Mouse (Mus musculus) limb, embryonic 14.5 days (tissue): ENCODE measurements around the gene Ppfia1. TPM values are rescaled to one million over a fixed set of nuclear protein-coding genes. Genes with fewer than 3 reads are reported as not detected.

Experiments used
- ATAC-seq: fragments of 200-750 bp; cut with Nextera tagmentation; 2 replicates; pipeline ENCODE4 v1.8.0; 2017; ENCODE audit warnings: low read depth, moderate number of reproducible peaks, moderate TSS enrichment; ENCODE audit not compliant: low FRiP score
- DNase-seq: peaks from one replicate; pipeline ENCODE4 v3.0.0-alpha.2; 2015; ENCODE audit warnings: low spot score
- H3K27ac ChIP-seq: fragments of 300-500 bp; sonication (generic); replicated peaks from 2 replicates; pipeline ENCODE4 v1.5.1; 2014; ENCODE audit warnings: low read depth, mild to moderate bottlenecking, low read length, moderate library complexity, mixed read lengths
- H3K27me3 ChIP-seq: fragments of 300-500 bp; sonication (generic); 2 replicates; pipeline ENCODE4 v1.6.1; 2014; ENCODE audit warnings: low read length, mixed read lengths; ENCODE audit not compliant: control insufficient read depth, insufficient read depth
- H3K36me3 ChIP-seq: fragments of 300-500 bp; sonication (generic); 2 replicates; pipeline ENCODE4 v1.6.1; 2014; ENCODE audit warnings: mild to moderate bottlenecking, low read length, moderate library complexity, mixed read lengths; ENCODE audit not compliant: control insufficient read depth, insufficient read depth
- H3K4me1 ChIP-seq: fragments of 300-500 bp; sonication (generic); 2 replicates; pipeline ENCODE4 v1.6.1; 2014; ENCODE audit warnings: antibody characterized with exemption, low read length, mixed read lengths; ENCODE audit not compliant: control insufficient read depth, insufficient read depth
- H3K4me2 ChIP-seq: fragments of 300-500 bp; sonication (generic); replicated peaks from 2 replicates; pipeline ENCODE4 v1.6.1; 2014; ENCODE audit warnings: low read depth, mild to moderate bottlenecking, low read length, moderate library complexity; ENCODE audit not compliant: severe bottlenecking
- H3K4me3 ChIP-seq: fragments of 300-500 bp; sonication (generic); replicated peaks from 2 replicates; pipeline ENCODE4 v1.5.1; 2014; ENCODE audit warnings: low read length
- H3K9ac ChIP-seq: fragments of 300-500 bp; sonication (generic); 2 replicates; pipeline ENCODE4 v1.6.1; 2014; ENCODE audit warnings: mild to moderate bottlenecking, low read depth, low read length, moderate library complexity; ENCODE audit not compliant: severe bottlenecking
- H3K9me3 ChIP-seq: fragments of 300-500 bp; sonication (generic); 2 replicates; pipeline ENCODE4 v1.6.1; 2016; ENCODE audit warnings: low read length; ENCODE audit not compliant: control insufficient read depth
- POLR2A ChIP-seq: fragments of 200-500 bp; IDR thresholded peaks from 2 replicates; pipeline ENCODE4 v1.8.0; 2012; ENCODE audit warnings: inconsistent platforms, mild to moderate bottlenecking, moderate library complexity, borderline replicate concordance; ENCODE audit not compliant: insufficient read depth, insufficient read length; ENCODE audit errors: extremely low read depth
- WGBS: fragments of 180-500 bp; shearing (Covaris S2); extraction: QIAGEN DNeasy Blood & Tissue Kit; methylation state at CpG from one replicate; pipeline ENCODE4 v1.1.7; 2014; 5-methylcytosine and 5-hydroxymethylcytosine counted together
- polyA plus RNA-seq, 2 experiments: library from polyadenylated mRNA; depleted of rRNA in 1 of 2; stranded (reverse) in 1 of 2; unstranded in 1 of 2; fragments of >200 nt; fragmentation: Nextera tagmentation in 1 of 2; extraction: Ambion mirVana in 1 of 2; gene quantifications; 2 replicates each; pipeline versions ENCODE4 v1.2.1 to v1.2.3; 2012 to 2014

Gene Ppfia1
- polyA plus RNA-seq, 2 experiments, result 42.0 to 58.1 TPM

GRCm38 (mm10) chr7:144509090-144509489 is 44.4 kb downstream of the Ppfia1 start:
- 94% methylated on average over 4 of the region's 4 CpGs for WGBS
- H3K27me3 ChIP-seq, result no peaks in the 10 kb centered on the region
- no peak overlapping the region for H3K4me2 ChIP-seq
- TF ChIP-seq POLR2A, result no peak
- no peak for ATAC-seq
- H3K4me3 ChIP-seq, result no peak overlapping the region
- H3K36me3 ChIP-seq, result peaks cover 97% of the 10 kb centered on the region
- H3K4me1 ChIP-seq, result no peaks in the 10 kb centered on the region
- no peaks in the 10 kb centered on the region for H3K9me3 ChIP-seq
- no peak overlapping the region for H3K27ac ChIP-seq
- no peak for DNase-seq
- no peak overlapping the region for H3K9ac ChIP-seq

- 83% methylated on average over 1 of the region's 1 CpGs for WGBS
- Histone ChIP-seq H3K4me1 (no peaks in the 10 kb centered on the region), H3K9ac (no peak overlapping the region), H3K4me3 (no peak overlapping the region), H3K36me3 (peaks cover 98% of the 10 kb centered on the region), H3K27me3 (no peaks in the 10 kb centered on the region), H3K9me3 (no peaks in the 10 kb centered on the region), H3K4me2 (no peak overlapping the region), H3K27ac (no peak overlapping the region)
- ATAC-seq, result no peak
- TF ChIP-seq POLR2A, result no peak
- DNase-seq, result no peak
These were observed 46.7 kb downstream of the Ppfia1 start for GRCm38 (mm10) chr7:144506807-144507206.

GRCm38 (mm10) chr7:144503959-144504358 is 49.6 kb downstream of the Ppfia1 start:
- no peak for ATAC-seq
- WGBS, result 90% methylated on average over 4 of the region's 4 CpGs

GRCm38 (mm10) chr7:144492931-144493330 is 60.6 kb downstream of the Ppfia1 start:
- Histone ChIP-seq H3K9ac (no peak overlapping the region), H3K4me3 (no peak overlapping the region), H3K9me3 (no peaks in the 10 kb centered on the region), H3K27ac (no peak overlapping the region), H3K27me3 (no peaks in the 10 kb centered on the region), H3K36me3 (peaks cover 85% of the 10 kb centered on the region), H3K4me1 (no peaks in the 10 kb centered on the region), H3K4me2 (no peak overlapping the region)
- TF ChIP-seq POLR2A, result no peak
- WGBS, result 44% methylated on average over 1 of the region's 1 CpGs
- DNase-seq, result no peak
- no peak for ATAC-seq

More at GRCm38 (mm10) chr7:144503959-144504358, 49.6 kb downstream of the Ppfia1 start:
- Histone ChIP-seq H3K36me3 (peaks cover 90% of the 10 kb centered on the region), H3K4me1 (no peaks in the 10 kb centered on the region), H3K4me2 (no peak overlapping the region), H3K27ac (no peak overlapping the region), H3K9me3 (no peaks in the 10 kb centered on the region), H3K4me3 (no peak overlapping the region), H3K27me3 (no peaks in the 10 kb centered on the region), H3K9ac (no peak overlapping the region)
- no peak for DNase-seq
- TF ChIP-seq POLR2A, result no peak

- no peak for TF ChIP-seq POLR2A
- ATAC-seq (no peak), DNase-seq (no peak)
- Histone ChIP-seq H3K4me2 (no peak overlapping the region), H3K9me3 (no peaks in the 10 kb centered on the region), H3K4me1 (no peaks in the 10 kb centered on the region), H3K36me3 (peaks cover 77% of the 10 kb centered on the region), H3K27ac (no peak overlapping the region), H3K4me3 (no peak overlapping the region), H3K9ac (no peak overlapping the region), H3K27me3 (no peaks in the 10 kb centered on the region)
- 92% methylated on average over 8 of the region's 8 CpGs for WGBS
These were observed 63.2 kb downstream of the Ppfia1 start for GRCm38 (mm10) chr7:144490201-144490873.
